Mouse (Mus musculus) E14TG2a.4 (cell line): Measurements from ENCODE around the gene Fgfr1op.

Experiments used
- CTCF ChIP-seq: conservative IDR thresholded peaks from 2 replicates; pipeline ENCODE4 v1.5.1; 2014; ENCODE audit warnings: low read length
- NANOG ChIP-seq: IDR thresholded peaks from 2 replicates; pipeline ENCODE4 v1.6.1; 2014; ENCODE audit warnings: borderline replicate concordance, low read length, mixed read lengths
- POU5F1 ChIP-seq: IDR thresholded peaks from 2 replicates; pipeline ENCODE4 v1.6.1; 2014; ENCODE audit warnings: low read length, borderline replicate concordance

DNA sequence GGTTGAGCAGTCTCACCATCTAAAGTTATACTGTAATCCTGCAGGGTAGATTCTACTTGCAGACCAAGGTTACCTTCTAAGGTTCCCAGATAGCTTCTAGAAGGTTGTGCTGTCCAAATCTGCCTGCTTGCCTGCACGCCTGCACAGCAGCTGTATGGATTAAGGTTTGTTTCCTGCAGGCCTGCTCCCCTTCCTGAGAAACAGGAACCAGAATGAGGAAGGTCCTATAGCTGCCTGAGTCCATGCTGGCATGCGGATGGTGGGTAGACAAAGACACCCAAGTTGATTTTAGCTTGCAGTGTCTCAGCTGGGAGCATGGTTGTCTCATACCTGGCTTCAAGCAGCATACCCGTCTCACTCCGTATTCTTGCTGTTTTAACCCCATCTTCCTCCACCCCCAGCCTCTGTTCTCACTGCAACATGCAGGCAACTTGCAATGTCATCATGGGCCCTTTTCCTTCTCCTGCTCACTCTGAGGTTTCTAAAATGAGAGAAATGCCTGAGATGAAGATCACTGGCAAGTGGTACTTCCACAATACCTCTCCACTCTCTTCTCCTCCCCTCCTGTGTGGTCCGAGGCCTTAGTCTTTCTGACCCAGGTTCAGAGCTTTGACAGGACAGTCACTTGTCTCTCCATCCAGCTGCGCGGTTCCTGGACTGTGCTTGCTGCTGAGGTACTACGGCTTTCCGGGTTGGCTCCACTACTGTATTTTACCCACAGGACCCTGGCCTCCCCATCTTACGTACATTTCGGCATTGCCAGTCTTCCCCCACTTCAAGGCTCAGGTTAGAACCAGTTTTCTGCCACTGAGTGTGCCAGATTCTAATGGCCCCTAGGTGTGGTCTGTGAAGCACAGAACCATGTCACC, 34.0 kb downstream of the Fgfr1op start:
- TF ChIP-seq CTCF (no peak), POU5F1 (no peak), NANOG (no peak)
